Mouse (Mus musculus) limb, embryonic 14.5 days (tissue): ENCODE measurements around the gene Ufsp1. TPM values are rescaled to one million over a fixed set of nuclear protein-coding genes. Genes with fewer than 3 reads are reported as not detected.

Experiments used
- ATAC-seq: fragments of 200-750 bp; cut with Nextera tagmentation; 2 replicates; pipeline ENCODE4 v1.8.0; 2017; ENCODE audit warnings: low read depth, moderate number of reproducible peaks, moderate TSS enrichment; ENCODE audit not compliant: low FRiP score
- DNase-seq: peaks from one replicate; pipeline ENCODE4 v3.0.0-alpha.2; 2015; ENCODE audit warnings: low spot score
- H3K27ac ChIP-seq: fragments of 300-500 bp; sonication (generic); replicated peaks from 2 replicates; pipeline ENCODE4 v1.5.1; 2014; ENCODE audit warnings: low read depth, mild to moderate bottlenecking, low read length, moderate library complexity, mixed read lengths
- H3K27me3 ChIP-seq: fragments of 300-500 bp; sonication (generic); 2 replicates; pipeline ENCODE4 v1.6.1; 2014; ENCODE audit warnings: low read length, mixed read lengths; ENCODE audit not compliant: control insufficient read depth, insufficient read depth
- H3K36me3 ChIP-seq: fragments of 300-500 bp; sonication (generic); 2 replicates; pipeline ENCODE4 v1.6.1; 2014; ENCODE audit warnings: mild to moderate bottlenecking, low read length, moderate library complexity, mixed read lengths; ENCODE audit not compliant: control insufficient read depth, insufficient read depth
- H3K4me1 ChIP-seq: fragments of 300-500 bp; sonication (generic); 2 replicates; pipeline ENCODE4 v1.6.1; 2014; ENCODE audit warnings: antibody characterized with exemption, low read length, mixed read lengths; ENCODE audit not compliant: control insufficient read depth, insufficient read depth
- H3K4me2 ChIP-seq: fragments of 300-500 bp; sonication (generic); replicated peaks from 2 replicates; pipeline ENCODE4 v1.6.1; 2014; ENCODE audit warnings: low read depth, mild to moderate bottlenecking, low read length, moderate library complexity; ENCODE audit not compliant: severe bottlenecking
- H3K4me3 ChIP-seq: fragments of 300-500 bp; sonication (generic); replicated peaks from 2 replicates; pipeline ENCODE4 v1.5.1; 2014; ENCODE audit warnings: low read length
- H3K9ac ChIP-seq: fragments of 300-500 bp; sonication (generic); 2 replicates; pipeline ENCODE4 v1.6.1; 2014; ENCODE audit warnings: mild to moderate bottlenecking, low read depth, low read length, moderate library complexity; ENCODE audit not compliant: severe bottlenecking
- H3K9me3 ChIP-seq: fragments of 300-500 bp; sonication (generic); 2 replicates; pipeline ENCODE4 v1.6.1; 2016; ENCODE audit warnings: low read length; ENCODE audit not compliant: control insufficient read depth
- POLR2A ChIP-seq: fragments of 200-500 bp; IDR thresholded peaks from 2 replicates; pipeline ENCODE4 v1.8.0; 2012; ENCODE audit warnings: inconsistent platforms, mild to moderate bottlenecking, moderate library complexity, borderline replicate concordance; ENCODE audit not compliant: insufficient read depth, insufficient read length; ENCODE audit errors: extremely low read depth
- WGBS: fragments of 180-500 bp; shearing (Covaris S2); extraction: QIAGEN DNeasy Blood & Tissue Kit; methylation state at CpG from one replicate; pipeline ENCODE4 v1.1.7; 2014; 5-methylcytosine and 5-hydroxymethylcytosine counted together
- microRNA-seq: library from miRNA; unstranded; fragments of <30 nt; microRNA quantifications from one replicate; pipeline ENCODE4, GENCODE M21; 2016
- polyA plus RNA-seq, 2 experiments: library from polyadenylated mRNA; depleted of rRNA in 1 of 2; stranded (reverse) in 1 of 2; unstranded in 1 of 2; fragments of >200 nt; fragmentation: Nextera tagmentation in 1 of 2; extraction: Ambion mirVana in 1 of 2; gene quantifications; 2 replicates each; pipeline versions ENCODE4 v1.2.1 to v1.2.3; 2012 to 2014

Ufsp1 gene
- polyA plus RNA-seq, 2 experiments: 10.2 to 10.4 TPM

- Histone ChIP-seq H3K4me3 (no peak overlapping the region), H3K27me3 (no peaks in the 10 kb centered on the region), H3K9me3 (no peaks in the 10 kb centered on the region), H3K4me2 (no peak overlapping the region), H3K4me1 (peaks cover 22% of the 10 kb centered on the region), H3K36me3 (no peaks in the 10 kb centered on the region), H3K27ac (no peak overlapping the region), H3K9ac (no peak overlapping the region)
- DNase-seq: no peak
- no peak for TF ChIP-seq POLR2A
- ATAC-seq: no peak
- 63% methylated on average over 7 of the region's 7 CpGs for WGBS
These were observed 48.1 kb downstream of the Ufsp1 start for GRCm38 (mm10) chr5:137342407-137343012.

- 91% methylated on average over 5 of the region's 5 CpGs for WGBS
- no peaks in the 10 kb centered on the region for H3K27me3 ChIP-seq
- TF ChIP-seq POLR2A: no peak
- ATAC-seq: no peak
- no peak overlapping the region for H3K9ac ChIP-seq
- H3K4me2 ChIP-seq: no peak overlapping the region
- DNase-seq: no peak
- H3K36me3 ChIP-seq: no peaks in the 10 kb centered on the region
- no peak overlapping the region for H3K27ac ChIP-seq
- no peaks in the 10 kb centered on the region for H3K9me3 ChIP-seq
- peaks cover 22% of the 10 kb centered on the region for H3K4me1 ChIP-seq
- no peak overlapping the region for H3K4me3 ChIP-seq
These were observed 49.0 kb downstream of the Ufsp1 start for GRCm38 (mm10) chr5:137343412-137343811.

- Histone ChIP-seq H3K4me3 (no peak overlapping the region), H3K36me3 (no peaks in the 10 kb centered on the region), H3K4me2 (no peak overlapping the region), H3K4me1 (peaks cover 23% of the 10 kb centered on the region), H3K9ac (no peak overlapping the region), H3K27me3 (no peaks in the 10 kb centered on the region), H3K27ac (no peak overlapping the region), H3K9me3 (no peaks in the 10 kb centered on the region)
- DNase-seq (no peak), ATAC-seq (no peak)
- TF ChIP-seq POLR2A: no peak
These were observed 49.4 kb downstream of the Ufsp1 start for GRCm38 (mm10) chr5:137343869-137344268.

Small RNA genes lying within 50 kb of the gene (microRNA-seq; reads per million reads assigned to microRNA genes)
- gene Mir7036: 0.92 reads per million
- gene Mir8116: not detected

Other genes starting within 250 kb of the Ufsp1 start
- gene Ap1s1, start 248.5 kb upstream of the Ufsp1 start, polyA plus RNA-seq (2012; rRNA removed): 98.3 and 112 TPM in 2 replicates
- gene Ap1s1, start 248.5 kb upstream of the Ufsp1 start, polyA plus RNA-seq (2014; fragmentation: Nextera tagmentation; extraction: Ambion mirVana): 144 and 146 TPM in 2 replicates
- gene Serpine1, start 222.4 kb upstream of the Ufsp1 start, polyA plus RNA-seq (2012; rRNA removed): 3.9 and 4.5 TPM in 2 replicates
- gene Serpine1, start 222.4 kb upstream of the Ufsp1 start, polyA plus RNA-seq (2014; fragmentation: Nextera tagmentation; extraction: Ambion mirVana): 0.40 and 0.48 TPM in 2 replicates
- 3.1 and 4.0 TPM in 2 replicates for gene Trim56, start 178.4 kb upstream of the Ufsp1 start, polyA plus RNA-seq (2012; rRNA removed)
- gene Trim56, start 178.4 kb upstream of the Ufsp1 start, polyA plus RNA-seq (2014; fragmentation: Nextera tagmentation; extraction: Ambion mirVana): 9.1 and 9.5 TPM in 2 replicates
- not detected in 2 replicates for gene Muc3, start 145.3 kb upstream of the Ufsp1 start, polyA plus RNA-seq (2012; rRNA removed)
- not detected in 2 replicates for gene Muc3, start 145.3 kb upstream of the Ufsp1 start, polyA plus RNA-seq (2014; fragmentation: Nextera tagmentation; extraction: Ambion mirVana)
- 0.73 and 1.4 TPM in 2 replicates for gene Muc3a, start 82.2 kb upstream of the Ufsp1 start, polyA plus RNA-seq (2012; rRNA removed)
- 0.10 TPM in 1 of 2 replicates, not detected in the other for gene Muc3a, start 82.2 kb upstream of the Ufsp1 start, polyA plus RNA-seq (2014; fragmentation: Nextera tagmentation; extraction: Ambion mirVana)
- gene Ache, start 7.1 kb upstream of the Ufsp1 start, polyA plus RNA-seq (2012; rRNA removed): 21.8 and 28.7 TPM in 2 replicates
- gene Ache, start 7.1 kb upstream of the Ufsp1 start, polyA plus RNA-seq (2014; fragmentation: Nextera tagmentation; extraction: Ambion mirVana): 18.0 and 21.8 TPM in 2 replicates
- 263 and 300 TPM in 2 replicates for gene Srrt, start 13.0 kb downstream of the Ufsp1 start, polyA plus RNA-seq (2012; rRNA removed)
- 104 and 109 TPM in 2 replicates for gene Srrt, start 13.0 kb downstream of the Ufsp1 start, polyA plus RNA-seq (2014; fragmentation: Nextera tagmentation; extraction: Ambion mirVana)
- gene Trip6, start 19.8 kb downstream of the Ufsp1 start, polyA plus RNA-seq (2012; rRNA removed): 131 and 155 TPM in 2 replicates
- 91.0 and 105 TPM in 2 replicates for gene Trip6, start 19.8 kb downstream of the Ufsp1 start, polyA plus RNA-seq (2014; fragmentation: Nextera tagmentation; extraction: Ambion mirVana)
- gene Slc12a9, start 39.0 kb downstream of the Ufsp1 start, polyA plus RNA-seq (2012; rRNA removed): 20.2 and 26.1 TPM in 2 replicates
- 8.0 and 11.9 TPM in 2 replicates for gene Slc12a9, start 39.0 kb downstream of the Ufsp1 start, polyA plus RNA-seq (2014; fragmentation: Nextera tagmentation; extraction: Ambion mirVana)
- gene Ephb4, start 55.5 kb downstream of the Ufsp1 start, polyA plus RNA-seq (2012; rRNA removed): 102 and 125 TPM in 2 replicates
- 78.1 and 92.1 TPM in 2 replicates for gene Ephb4, start 55.5 kb downstream of the Ufsp1 start, polyA plus RNA-seq (2014; fragmentation: Nextera tagmentation; extraction: Ambion mirVana)
- 0.35 and 0.37 TPM in 2 replicates for gene Zan, start 182.4 kb downstream of the Ufsp1 start, polyA plus RNA-seq (2012; rRNA removed)
- gene Zan, start 182.4 kb downstream of the Ufsp1 start, polyA plus RNA-seq (2014; fragmentation: Nextera tagmentation; extraction: Ambion mirVana): 0.11 TPM in 1 of 2 replicates, not detected in the other
- gene Pop7, start 207.9 kb downstream of the Ufsp1 start, polyA plus RNA-seq (2012; rRNA removed): 40.6 and 50.4 TPM in 2 replicates
- gene Pop7, start 207.9 kb downstream of the Ufsp1 start, polyA plus RNA-seq (2014; fragmentation: Nextera tagmentation; extraction: Ambion mirVana): 52.1 and 54.2 TPM in 2 replicates
- gene Gigyf1, start 223.9 kb downstream of the Ufsp1 start, polyA plus RNA-seq (2012; rRNA removed): 45.1 and 51.5 TPM in 2 replicates
- 11.8 and 13.3 TPM in 2 replicates for gene Gigyf1, start 223.9 kb downstream of the Ufsp1 start, polyA plus RNA-seq (2014; fragmentation: Nextera tagmentation; extraction: Ambion mirVana)
- gene Epo, start 238.6 kb downstream of the Ufsp1 start, polyA plus RNA-seq (2012; rRNA removed): 0.12 and 0.19 TPM in 2 replicates
- gene Epo, start 238.6 kb downstream of the Ufsp1 start, polyA plus RNA-seq (2014; fragmentation: Nextera tagmentation; extraction: Ambion mirVana): 0.83 TPM in 1 of 2 replicates, not detected in the other
- gene Gnb2, start 238.9 kb downstream of the Ufsp1 start, polyA plus RNA-seq (2012; rRNA removed): 770 and 1,100 TPM in 2 replicates
- gene Gnb2, start 238.9 kb downstream of the Ufsp1 start, polyA plus RNA-seq (2014; fragmentation: Nextera tagmentation; extraction: Ambion mirVana): 460 and 474 TPM in 2 replicates